ENCODE assay signal across 11 mouse cellular contexts in genomic region chr2:60086197-60086903, GRCm38 (mm10).
A peak's percentile ranks its signal among the peaks of the same experiment; 100 is the strongest.
DNase-seq lines count a peak whose midpoint lies in the region; ATAC-seq and TF ChIP-seq lines count a peak whose summit lies in the region.
"Had no signal": no experiment of that assay in that cellular context is flagged by ENCODE, and none has a peak within 500 bp of the region (broad histone marks: within the 10 kb centered on the region; RNA-seq: fewer than 3 reads in every experiment).

No protein-coding gene starts in this region.

- no peak overlapping the region for H3K4me3 ChIP-seq in limb, embryonic 12.5 days (replicated peaks)
- no peak overlapping the region for H3K4me3 ChIP-seq in limb, embryonic 10.5 days
- H3K4me3 ChIP-seq in bone marrow macrophage, adult 2 months (ENCODE audit: insufficient read depth, low read length), result no peak overlapping the region
- H3K4me3 ChIP-seq: layer of hippocampus, adult 2 months had no signal

- ATAC-seq in limb, embryonic 12.5 days (ENCODE audit: insufficient number of reproducible peaks, insufficient read depth, low FRiP score, low TSS enrichment, low read depth), result no peak
- ATAC-seq in megakaryocyte progenitor cell, adult 5-6 weeks (replicated peaks; ENCODE audit: poor library complexity), result peak; percentile 78

- TF ChIP-seq CTCF in bone marrow macrophage, adult 2 months (IDR thresholded peaks at IDR 0.05; ENCODE audit: low read depth, low read length), result no peak

- 58% methylated on average over 8 of the region's 8 CpGs for WGBS in limb, embryonic 12.5 days
- 83% methylated on average over 8 of the region's 8 CpGs for WGBS in limb, embryonic 10.5 days

- H3K4me2 ChIP-seq in limb, embryonic 12.5 days, result no peak overlapping the region
- H3K4me2 ChIP-seq: midbrain, embryonic 11.5 days had no signal

- H3K27me3 ChIP-seq in limb, embryonic 12.5 days, result no peaks in the 10 kb centered on the region
- H3K27me3 ChIP-seq in limb, embryonic 10.5 days (ENCODE audit: low read depth, poor library complexity, severe bottlenecking), result no peaks in the 10 kb centered on the region

- intact Hi-C loops in heart, postnatal 10 days (cut with DNase I), result no loop called here

- peaks cover 3% of the 10 kb centered on the region; the same call in 1 of the 2 replicates for H3K36me3 ChIP-seq in limb, embryonic 12.5 days
- H3K36me3 ChIP-seq in limb, embryonic 10.5 days, result peaks cover 11% of the 10 kb centered on the region

- H3K9ac ChIP-seq in limb, embryonic 12.5 days (replicated peaks), result no peak overlapping the region

- 0 out of 2 replicates have a peak overlapping the region, but pooled peaks have one; percentile 35 for H3K27ac ChIP-seq in limb, embryonic 12.5 days
- no peak overlapping the region for H3K27ac ChIP-seq in limb, embryonic 10.5 days
- peak overlapping the region; percentile 35; the same call in 1 of the 2 replicates for H3K27ac ChIP-seq in bone marrow macrophage, adult 2 months (ENCODE audit: insufficient read depth, low read depth, low read length)
- H3K27ac ChIP-seq: layer of hippocampus, adult 2 months had no signal

- no peak for TF ChIP-seq POLR2A in bone marrow macrophage, adult 2 months (IDR thresholded peaks at IDR 0.05; ENCODE audit: borderline replicate concordance, low read depth, low read length)

- DNase-seq in limb, embryonic 10.5 days (ENCODE audit: low spot score), result no peak
- peak; percentile 45 to 49 for DNase-seq in heart, postnatal 10 days
- DNase-seq in right cerebral cortex, postnatal 10 days (ENCODE audit: low spot score in 2 of 2), result no peak
- no peak for DNase-seq in right cerebral cortex, adult 2 months (ENCODE audit: low spot score in 2 of 2)
- no peak for DNase-seq in left cerebral cortex, adult 18-20 months (ENCODE audit: low spot score in 2 of 2)
- DNase-seq: thymus, postnatal 25 days had no signal

- peaks cover 29% of the 10 kb centered on the region for H3K4me1 ChIP-seq in limb, embryonic 12.5 days (replicated peaks)
- H3K4me1 ChIP-seq in limb, embryonic 10.5 days, result peaks cover 37% of the 10 kb centered on the region
- peaks cover 59% of the 10 kb centered on the region for H3K4me1 ChIP-seq in bone marrow macrophage, adult 2 months (ENCODE audit: control insufficient read depth, insufficient read depth, low read length)

- H3K9me3 ChIP-seq in limb, embryonic 12.5 days, result no peaks in the 10 kb centered on the region
- H3K9me3 ChIP-seq in limb, embryonic 10.5 days (replicated peaks), result no peaks in the 10 kb centered on the region

Comparison
In these comparisons a context has a peak if more than half of its experiments do, and no peak if none do; other contexts are left out.
1. DNase-seq: peak in heart, postnatal 10 days (2 of 2); none in limb, embryonic 10.5 days (single experiment), right cerebral cortex, postnatal 10 days (0 of 2), right cerebral cortex, adult 2 months (0 of 2) and left cerebral cortex, adult 18-20 months (0 of 2).